Mouse (Mus musculus): Measurements from ENCODE around the gene Tpp2. TPM values are rescaled to one million over a fixed set of nuclear protein-coding genes. Genes with fewer than 3 reads are reported as not detected.
"Not testable (repeated sequence)": the region's sequence is repeated elsewhere in the genome, so short reads cannot be mapped to it uniquely, and the experiment has no call there.

Tpp2 gene
- total RNA-seq, 2 experiments from 2014 or later, result 39.9 to 40.5 TPM

- no peak for DNase-seq
- no peak overlapping the region for H3K27ac ChIP-seq
- no peak overlapping the region for H3K4me3 ChIP-seq
- intact Hi-C loops (cut with DNase I), result no loop called here
- TF ChIP-seq CTCF (IDR thresholded peaks at IDR 0.05), result no peak
Observed at GRCm38 (mm10) chr1:44032213-44032612, 98.8 kb downstream of the Tpp2 start.

GRCm38 (mm10) chr1:44032948-44033347 is 99.5 kb downstream of the Tpp2 start:
- TF ChIP-seq CTCF (IDR thresholded peaks at IDR 0.05), result no peak
- DNase-seq, result no peak
- intact Hi-C loops (cut with DNase I), result no loop called here
- no peak overlapping the region for H3K27ac ChIP-seq
- no peak overlapping the region for H3K4me3 ChIP-seq

DNA sequence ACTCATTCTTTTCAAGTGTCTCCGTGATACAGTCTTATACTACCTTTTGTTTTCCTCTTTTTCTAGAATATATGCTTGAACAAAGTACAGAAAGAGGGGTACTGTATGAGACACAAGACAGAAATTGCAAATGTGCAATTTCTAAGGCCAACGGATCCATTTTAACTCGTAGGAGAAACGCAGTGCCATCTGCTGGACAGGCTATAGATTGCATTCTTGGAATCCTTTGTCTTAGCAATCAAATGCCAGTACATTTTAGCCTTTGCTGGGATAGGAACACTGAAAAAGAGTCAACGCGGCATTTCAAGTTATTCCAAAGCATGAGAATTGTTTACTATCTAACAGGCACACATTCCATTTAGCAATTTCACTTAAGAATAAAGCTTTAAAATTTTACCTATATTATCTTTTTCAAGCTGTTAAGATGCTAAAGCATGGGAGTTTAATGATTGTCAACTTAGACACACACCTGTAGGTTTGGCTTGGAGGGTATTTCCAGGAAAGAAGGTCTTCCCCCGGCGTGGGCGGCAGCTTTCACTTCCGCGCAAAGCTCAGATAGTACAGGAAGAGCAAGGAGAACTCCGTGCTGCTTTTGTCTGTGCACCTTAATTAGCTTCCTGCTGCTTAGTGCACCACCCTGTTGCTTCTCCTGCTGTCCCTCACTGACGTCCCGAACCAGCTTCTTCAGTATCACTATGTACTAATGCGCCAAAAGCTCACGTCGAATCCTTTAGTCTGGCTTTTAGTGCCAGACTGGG is 108.5 kb downstream of the Tpp2 start:
- H3K27ac ChIP-seq, result no peak overlapping the region
- H3K4me3 ChIP-seq, result peak overlapping the region; percentile 66
- intact Hi-C loops (cut with DNase I), result loop anchor here (2.0 to 10.0 kb wide), 4 partner anchors 35 to 280 kb away; no protein-coding TSS in a partner anchor
- peak; percentile 67 for DNase-seq
- peak; percentile 92 for TF ChIP-seq CTCF (IDR thresholded peaks at IDR 0.05)

DNA sequence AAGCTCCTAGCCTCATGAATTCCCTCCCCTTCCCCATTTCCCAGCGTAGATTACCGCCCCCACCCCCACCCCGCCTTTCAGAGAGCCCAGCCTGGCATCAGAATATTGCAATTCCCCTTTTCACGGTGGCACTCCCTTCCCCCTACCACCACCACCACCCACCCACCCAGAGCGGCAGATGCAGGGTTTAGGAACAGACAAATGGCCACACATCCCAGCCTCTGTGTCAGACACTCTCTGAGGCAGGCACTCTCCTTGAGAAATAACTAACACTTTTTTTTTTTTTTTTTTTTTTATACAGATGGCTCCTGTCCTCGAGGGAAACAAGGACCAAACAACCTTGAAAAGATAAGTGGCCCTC is 109.1 kb downstream of the Tpp2 start:
- H3K4me3 ChIP-seq, result peak overlapping the region; percentile 66
- no peak overlapping the region for H3K27ac ChIP-seq
- DNase-seq, result no peak
- TF ChIP-seq CTCF (IDR thresholded peaks at IDR 0.05), result no peak
- intact Hi-C loops (cut with DNase I), result loop anchor here (5.0 to 10.0 kb wide), 3 partner anchors 35 to 280 kb away; no protein-coding TSS in a partner anchor

GRCm38 (mm10) chr1:44045689-44046088 is 112.2 kb downstream of the Tpp2 start:
- intact Hi-C loops (cut with DNase I), result loop anchor here (10.0 kb wide), 1 partner anchor 61 kb away; no protein-coding TSS in a partner anchor
- not testable (repeated sequence) for H3K4me3 ChIP-seq, H3K27ac ChIP-seq, DNase-seq

DNA sequence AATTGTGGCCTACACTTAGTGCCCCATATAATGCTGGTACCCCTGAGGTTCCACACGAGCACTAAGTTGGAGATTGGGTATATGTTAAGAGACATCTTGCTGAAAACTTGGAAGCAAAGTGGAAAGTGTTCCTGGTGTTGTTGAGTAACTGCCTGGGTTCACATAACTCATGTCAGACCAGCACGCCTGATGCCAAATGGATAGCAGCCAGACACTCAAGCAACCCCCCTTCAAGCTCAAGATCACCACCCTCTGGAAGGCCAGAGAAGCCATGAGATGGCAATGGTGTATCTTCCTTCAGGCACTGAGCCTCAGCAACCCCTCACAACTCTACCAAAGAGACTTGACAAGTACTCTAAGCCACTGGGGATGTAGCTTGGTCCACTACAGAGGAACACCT is 113.1 kb downstream of the Tpp2 start:
- no peak overlapping the region for H3K27ac ChIP-seq
- intact Hi-C loops (cut with DNase I), result loop anchor here (10.0 kb wide), 1 partner anchor 62 kb away; no protein-coding TSS in a partner anchor
- no peak for DNase-seq
- peak; percentile 7; the same call in 1 of the 2 replicates for TF ChIP-seq CTCF (IDR thresholded peaks at IDR 0.05)
- H3K4me3 ChIP-seq, result no peak overlapping the region

Small RNA genes lying within 50 kb of the gene (microRNA-seq; reads per million reads assigned to microRNA genes)
- gene Gm24180, result not detected

Other genes with a start within 250 kb of the Tpp2 start
- 1 to 10 TPM; 2.7 to 9.3 TPM for gene 1500015O10Rik, start 203.0 kb upstream of the Tpp2 start, total RNA-seq (2021)
- 1 to 10 TPM; 9.2 to 10.0 TPM for gene Uxs1, start 105.8 kb upstream of the Tpp2 start, total RNA-seq (2021)
- gene Mettl21c, start 86.4 kb downstream of the Tpp2 start, total RNA-seq (2021), result 100 to 1,000 TPM in 1 of 2 experiments, 10 to 100 TPM in 1; 79.9 to 203 TPM
- not detected for gene Gm8251, start 128.3 kb downstream of the Tpp2 start, total RNA-seq (2021)
- gene Tex30, start 168.8 kb downstream of the Tpp2 start, total RNA-seq (2021), result 1 to 10 TPM; 4.9 to 6.1 TPM
- gene Kdelc1, start 185.2 kb downstream of the Tpp2 start, total RNA-seq (2021), result 1 to 10 TPM; 5.4 to 7.8 TPM
- 1 to 10 TPM; 7.8 to 9.4 TPM for gene Bivm, start 185.3 kb downstream of the Tpp2 start, total RNA-seq (2021)
- gene Ercc5, start 214.1 kb downstream of the Tpp2 start, total RNA-seq (2021), result 10 to 100 TPM; 14.0 to 19.9 TPM